Mouse (Mus musculus): ENCODE measurements around the gene Auts2. TPM values are rescaled to one million over a fixed set of nuclear protein-coding genes. Genes with fewer than 3 reads are reported as not detected.

The Auts2 gene
- polyA plus RNA-seq, 1 experiment from 2014 or later: 76.2 TPM

DNA sequence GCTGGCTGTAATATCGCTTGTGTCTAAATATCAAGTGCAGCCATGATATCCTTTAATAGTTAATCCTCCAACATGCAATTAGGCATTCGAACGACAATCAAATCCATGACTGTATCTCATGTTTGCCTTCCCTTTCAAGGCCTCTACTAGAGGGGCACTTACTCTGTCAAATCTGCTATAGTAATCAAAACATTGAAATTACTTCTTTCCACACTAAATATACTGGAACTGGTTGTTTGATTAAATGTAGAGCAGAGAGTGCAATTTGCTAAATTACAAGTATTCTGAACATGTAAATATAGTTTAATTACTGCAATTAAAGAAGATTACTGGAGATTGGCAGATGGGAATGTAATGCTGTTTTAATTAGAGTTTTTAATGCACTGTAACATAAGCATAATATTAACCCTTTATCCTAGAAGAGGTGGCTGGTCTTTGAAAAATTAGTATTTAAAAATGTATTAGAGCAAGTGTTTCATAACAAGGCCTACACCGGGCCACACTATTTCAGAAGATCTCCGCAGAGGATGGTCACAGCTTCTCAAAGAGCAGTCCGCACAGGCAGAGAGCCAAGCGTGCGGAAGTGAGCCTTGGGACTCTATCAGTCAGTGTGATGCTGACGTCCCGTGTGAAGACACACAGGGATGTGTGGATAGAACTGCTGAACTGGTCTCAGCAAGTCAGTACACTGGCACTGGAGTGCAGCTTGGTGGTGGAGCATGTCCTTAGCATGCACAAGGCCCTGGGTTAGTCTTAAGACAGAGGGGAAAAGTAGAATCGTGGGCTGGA lies 673.2 kb downstream of the Auts2 start:
- no peak for ATAC-seq (ENCODE audit: low FRiP score, low read depth)
- no peak overlapping the region for H3K4me3 ChIP-seq
- H3K36me3 ChIP-seq: no peaks in the 10 kb centered on the region
- H3K9ac ChIP-seq: no peak overlapping the region
- H3K4me1 ChIP-seq (replicated peaks): peaks cover 23% of the 10 kb centered on the region
- H3K9me3 ChIP-seq: no peaks in the 10 kb centered on the region
- WGBS: 70% methylated on average over 11 of the region's 11 CpGs
- H3K27me3 ChIP-seq: no peaks in the 10 kb centered on the region
- H3K4me2 ChIP-seq: no peak overlapping the region
- H3K27ac ChIP-seq (replicated peaks): no peak overlapping the region

- Histone ChIP-seq H3K4me1 (replicated peaks) (peaks cover 20% of the 10 kb centered on the region), H3K4me3 (no peak overlapping the region), H3K36me3 (no peaks in the 10 kb centered on the region), H3K27ac (replicated peaks) (peak overlapping the region; percentile 4; the same call in 1 of the 2 replicates), H3K27me3 (no peaks in the 10 kb centered on the region), H3K9ac (no peak overlapping the region), H3K9me3 (no peaks in the 10 kb centered on the region), H3K4me2 (no peak overlapping the region)
- 39% methylated on average over 5 of the region's 5 CpGs for WGBS
- no peak for ATAC-seq (ENCODE audit: low FRiP score, low read depth)
Observed at GRCm38 (mm10) chr5:131865200-131865599, 677.9 kb downstream of the Auts2 start.

DNA sequence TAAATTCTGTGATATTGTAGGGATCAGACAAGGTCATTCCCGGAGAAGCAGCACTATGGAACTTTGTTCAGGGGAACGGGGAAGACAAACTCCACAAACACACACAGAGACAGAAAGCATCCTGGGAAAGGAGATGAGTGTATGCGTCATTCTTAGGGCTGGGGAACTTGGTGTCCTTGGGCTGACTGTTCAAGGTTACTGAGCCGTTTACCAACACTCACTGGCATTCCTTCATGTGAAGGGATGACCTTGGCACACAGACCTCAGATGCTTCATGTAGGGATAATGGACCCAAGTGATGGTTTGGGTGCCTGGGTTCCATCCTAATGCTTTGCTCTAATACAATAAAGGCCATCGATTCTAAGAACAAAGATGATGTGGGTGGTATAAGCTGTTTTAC lies 685.2 kb downstream of the Auts2 start:
- no peaks in the 10 kb centered on the region for H3K9me3 ChIP-seq
- WGBS: 83% methylated on average over 5 of the region's 5 CpGs
- no peaks in the 10 kb centered on the region for H3K36me3 ChIP-seq

GRCm38 (mm10) chr5:131855358-131855757 lies 687.8 kb downstream of the Auts2 start:
- no peaks in the 10 kb centered on the region for H3K9me3 ChIP-seq
- H3K4me3 ChIP-seq: no peak overlapping the region
- no peak overlapping the region for H3K9ac ChIP-seq
- H3K27me3 ChIP-seq: no peaks in the 10 kb centered on the region
- no peak for ATAC-seq (ENCODE audit: low FRiP score, low read depth)
- H3K4me1 ChIP-seq (replicated peaks): peaks cover 46% of the 10 kb centered on the region
- no peaks in the 10 kb centered on the region for H3K36me3 ChIP-seq
- peak overlapping the region; percentile 59 for H3K27ac ChIP-seq (replicated peaks)
- H3K4me2 ChIP-seq: no peak overlapping the region
- WGBS: 16% methylated on average over 8 of the region's 8 CpGs

More for the DNA sequence above, 685.2 kb downstream of the Auts2 start:
- Histone ChIP-seq H3K4me2 (no peak overlapping the region), H3K9ac (no peak overlapping the region), H3K27ac (replicated peaks) (no peak overlapping the region), H3K27me3 (no peaks in the 10 kb centered on the region), H3K4me3 (no peak overlapping the region), H3K4me1 (replicated peaks) (peaks cover 21% of the 10 kb centered on the region)
- no peak for ATAC-seq (ENCODE audit: low FRiP score, low read depth)

DNA sequence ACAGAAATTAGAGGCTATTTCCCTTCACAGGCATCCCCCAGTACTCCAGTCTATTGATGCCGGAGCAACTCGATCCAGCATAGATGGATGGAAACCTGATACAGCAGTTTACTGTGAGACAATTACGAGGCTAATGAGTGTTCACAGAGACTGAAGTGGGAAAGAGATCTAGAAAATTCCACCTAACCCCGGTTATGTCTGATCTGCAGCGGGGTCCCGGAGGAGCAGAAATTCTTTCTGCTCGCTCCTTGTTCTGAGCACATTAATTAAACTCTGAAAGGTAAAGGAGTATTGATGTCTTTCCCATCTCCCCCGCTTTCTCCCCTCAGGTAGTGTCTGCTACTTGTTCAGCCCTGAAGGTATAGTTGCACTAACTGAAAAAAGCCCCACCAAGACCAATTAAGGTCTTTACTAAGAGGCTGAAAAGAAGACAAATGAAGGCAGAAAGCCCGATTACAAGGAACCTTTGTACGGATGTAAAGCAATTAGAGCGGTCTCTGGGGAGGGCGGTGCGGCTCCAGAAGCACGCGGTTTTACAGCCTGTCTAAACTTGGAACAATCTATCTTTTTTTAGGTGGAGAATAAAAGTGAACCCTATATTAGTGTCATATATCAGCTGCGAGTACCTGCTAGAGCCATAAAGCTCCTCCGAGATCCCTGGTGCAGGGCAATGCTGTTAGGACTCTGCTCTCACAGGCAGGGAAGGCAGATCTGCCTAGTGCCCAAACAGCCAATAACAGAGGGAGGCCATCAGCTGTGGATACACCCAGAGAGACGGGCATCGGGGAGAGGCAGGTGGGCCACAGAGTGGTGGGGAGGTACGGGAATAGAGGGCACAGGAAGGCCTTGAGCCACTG lies 691.3 kb downstream of the Auts2 start:
- Histone ChIP-seq H3K4me1 (replicated peaks) (peaks cover 48% of the 10 kb centered on the region), H3K4me3 (no peak overlapping the region), H3K9ac (no peak overlapping the region), H3K36me3 (no peaks in the 10 kb centered on the region), H3K27me3 (no peaks in the 10 kb centered on the region), H3K27ac (replicated peaks) (peak overlapping the region; percentile 64), H3K9me3 (no peaks in the 10 kb centered on the region), H3K4me2 (peak overlapping the region; percentile 17)
- peak; percentile 68 for ATAC-seq (ENCODE audit: low FRiP score, low read depth)
- 26% methylated on average over 20 of the region's 20 CpGs for WGBS

- no peak overlapping the region for H3K27ac ChIP-seq (replicated peaks)
- H3K4me1 ChIP-seq (replicated peaks): peaks cover 42% of the 10 kb centered on the region
- H3K27me3 ChIP-seq: no peaks in the 10 kb centered on the region
- H3K36me3 ChIP-seq: no peaks in the 10 kb centered on the region
- ATAC-seq (ENCODE audit: low FRiP score, low read depth): no peak
- H3K4me2 ChIP-seq: no peak overlapping the region
- 61% methylated on average over 8 of the region's 8 CpGs for WGBS
- no peaks in the 10 kb centered on the region for H3K9me3 ChIP-seq
- no peak overlapping the region for H3K4me3 ChIP-seq
- no peak overlapping the region for H3K9ac ChIP-seq
Observed at GRCm38 (mm10) chr5:131850632-131851335, 692.4 kb downstream of the Auts2 start.

DNA sequence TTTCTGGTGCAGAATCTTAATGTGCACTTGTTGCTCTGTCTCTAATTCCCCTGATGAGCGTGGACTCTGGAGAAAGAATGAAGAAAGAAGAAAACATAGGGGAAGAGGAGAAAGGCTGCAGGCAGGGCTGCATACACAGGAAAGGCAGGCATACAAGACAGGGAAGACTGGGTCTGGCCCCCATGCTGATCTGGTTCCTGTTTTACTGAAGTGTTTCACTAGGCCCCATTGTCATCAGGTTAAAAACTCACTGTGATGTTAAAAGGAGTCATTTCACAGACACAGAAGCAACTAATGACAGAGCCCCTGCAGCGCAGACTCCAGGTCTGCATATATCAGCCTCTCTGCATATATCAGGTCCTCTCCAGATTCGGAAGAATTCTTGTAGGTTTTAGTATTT lies 693.5 kb downstream of the Auts2 start:
- Histone ChIP-seq H3K4me2 (no peak overlapping the region), H3K4me1 (replicated peaks) (peaks cover 33% of the 10 kb centered on the region), H3K4me3 (no peak overlapping the region), H3K27ac (replicated peaks) (no peak overlapping the region), H3K9ac (no peak overlapping the region), H3K36me3 (no peaks in the 10 kb centered on the region), H3K9me3 (no peaks in the 10 kb centered on the region), H3K27me3 (no peaks in the 10 kb centered on the region)
- no peak for ATAC-seq (ENCODE audit: low FRiP score, low read depth)
- WGBS: 58% methylated on average over 3 of the region's 3 CpGs

GRCm38 (mm10) chr5:131844519-131844800 lies 698.7 kb downstream of the Auts2 start:
- Histone ChIP-seq H3K4me3 (no peak overlapping the region), H3K9me3 (no peaks in the 10 kb centered on the region), H3K27me3 (no peaks in the 10 kb centered on the region), H3K36me3 (no peaks in the 10 kb centered on the region), H3K27ac (replicated peaks) (peak overlapping the region; percentile 26; the same call in 1 of the 2 replicates), H3K4me1 (replicated peaks) (peaks cover 24% of the 10 kb centered on the region), H3K4me2 (no peak overlapping the region), H3K9ac (no peak overlapping the region)
- ATAC-seq (ENCODE audit: low FRiP score, low read depth): 0 out of 2 replicates have a peak, but pooled peaks have one; percentile 11
- 32% methylated on average over 9 of the region's 9 CpGs for WGBS

GRCm38 (mm10) chr5:131843766-131844518 lies 699.2 kb downstream of the Auts2 start:
- 0 out of 2 replicates have a peak, but pooled peaks have one; percentile 49 for ATAC-seq (ENCODE audit: low FRiP score, low read depth)

GRCm38 (mm10) chr5:131839657-131840315 lies 703.4 kb downstream of the Auts2 start:
- H3K9ac ChIP-seq: no peak overlapping the region
- 52% methylated on average over 14 of the region's 14 CpGs for WGBS
- H3K36me3 ChIP-seq: no peaks in the 10 kb centered on the region
- no peak overlapping the region for H3K4me3 ChIP-seq
- H3K27me3 ChIP-seq: no peaks in the 10 kb centered on the region
- no peak overlapping the region for H3K27ac ChIP-seq (replicated peaks)
- no peak overlapping the region for H3K4me2 ChIP-seq
- no peak; the same call in 1 of the 2 replicates for ATAC-seq (ENCODE audit: low FRiP score, low read depth)
- no peaks in the 10 kb centered on the region for H3K9me3 ChIP-seq
- H3K4me1 ChIP-seq (replicated peaks): peaks cover 22% of the 10 kb centered on the region

More at GRCm38 (mm10) chr5:131843766-131844518, 699.2 kb downstream of the Auts2 start:
- H3K9me3 ChIP-seq: no peaks in the 10 kb centered on the region
- H3K4me2 ChIP-seq: no peak overlapping the region
- no peaks in the 10 kb centered on the region for H3K27me3 ChIP-seq
- H3K36me3 ChIP-seq: no peaks in the 10 kb centered on the region
- peak overlapping the region; percentile 26 for H3K27ac ChIP-seq (replicated peaks)
- H3K9ac ChIP-seq: no peak overlapping the region
- 39% methylated on average over 9 of the region's 9 CpGs for WGBS
- no peak overlapping the region for H3K4me3 ChIP-seq
- peaks cover 22% of the 10 kb centered on the region for H3K4me1 ChIP-seq (replicated peaks)

- no peaks in the 10 kb centered on the region for H3K27me3 ChIP-seq
- H3K4me2 ChIP-seq: no peak overlapping the region
- H3K4me1 ChIP-seq (replicated peaks): peaks cover 17% of the 10 kb centered on the region
- no peak overlapping the region for H3K4me3 ChIP-seq
- H3K36me3 ChIP-seq: no peaks in the 10 kb centered on the region
- H3K27ac ChIP-seq (replicated peaks): no peak overlapping the region
- H3K9ac ChIP-seq: no peak overlapping the region
- no peaks in the 10 kb centered on the region for H3K9me3 ChIP-seq
- no peak for ATAC-seq (ENCODE audit: low FRiP score, low read depth)
- WGBS: 74% methylated on average over 10 of the region's 10 CpGs
Observed at GRCm38 (mm10) chr5:131839023-131839422, 704.1 kb downstream of the Auts2 start.
